Mouse (Mus musculus): ENCODE measurements around the gene Fyn. TPM values are rescaled to one million over a fixed set of nuclear protein-coding genes. Genes with fewer than 3 reads are reported as not detected.

Fyn gene
- total RNA-seq, 2 experiments from 2014 or later: 46.6 to 48.6 TPM

DNA sequence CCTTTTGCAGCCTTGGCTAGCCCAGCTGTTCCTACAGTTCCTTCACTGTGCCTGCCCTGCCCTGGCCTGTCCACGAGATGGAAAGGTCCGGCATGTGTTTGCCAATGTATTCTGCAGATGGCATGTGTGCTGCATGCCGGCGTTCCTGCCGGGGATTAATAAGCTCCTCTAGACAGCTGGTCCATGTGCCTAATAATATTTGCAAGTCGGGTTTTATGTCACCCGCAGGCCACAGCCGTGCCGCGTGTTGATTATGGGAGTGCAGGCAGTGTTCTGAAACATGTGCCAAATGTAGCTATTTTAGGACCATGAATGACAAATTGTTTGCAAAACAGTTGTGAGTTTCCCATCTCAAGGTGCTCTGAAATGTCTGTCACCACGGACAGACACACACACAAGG, 167.6 kb downstream of the Fyn start:
- DNase-seq: no peak

DNA sequence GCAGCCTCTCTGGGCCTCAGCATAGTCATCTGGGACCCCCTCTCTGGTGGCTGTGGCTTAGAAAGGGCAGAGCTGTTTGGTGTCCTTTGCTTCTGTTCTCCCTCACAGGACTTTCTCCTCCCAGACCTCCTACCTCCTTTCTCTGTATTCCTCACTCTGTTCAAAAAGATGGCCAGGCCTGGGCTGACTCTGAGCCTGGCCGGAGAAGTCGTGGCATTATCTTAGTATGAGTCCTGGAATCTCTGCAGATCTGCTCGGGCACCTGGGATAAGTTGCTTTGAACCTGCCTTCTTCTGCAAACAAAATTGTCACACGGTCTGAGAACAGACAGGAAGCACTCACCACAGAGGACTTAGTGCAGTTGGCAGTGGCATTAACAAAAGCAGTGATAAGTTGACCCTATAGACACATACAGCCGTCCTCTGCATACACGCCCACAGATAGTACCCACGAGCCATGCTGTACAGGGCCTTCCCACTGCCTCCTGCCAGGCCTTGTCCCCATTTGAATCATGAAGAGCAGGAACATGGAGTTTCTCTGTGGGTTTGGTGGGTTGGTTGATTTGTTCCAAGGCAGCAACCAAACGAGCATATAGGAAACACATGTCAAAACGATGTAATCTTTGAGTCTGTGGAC, 171.5 kb downstream of the Fyn start:
- DNase-seq: no peak

DNA sequence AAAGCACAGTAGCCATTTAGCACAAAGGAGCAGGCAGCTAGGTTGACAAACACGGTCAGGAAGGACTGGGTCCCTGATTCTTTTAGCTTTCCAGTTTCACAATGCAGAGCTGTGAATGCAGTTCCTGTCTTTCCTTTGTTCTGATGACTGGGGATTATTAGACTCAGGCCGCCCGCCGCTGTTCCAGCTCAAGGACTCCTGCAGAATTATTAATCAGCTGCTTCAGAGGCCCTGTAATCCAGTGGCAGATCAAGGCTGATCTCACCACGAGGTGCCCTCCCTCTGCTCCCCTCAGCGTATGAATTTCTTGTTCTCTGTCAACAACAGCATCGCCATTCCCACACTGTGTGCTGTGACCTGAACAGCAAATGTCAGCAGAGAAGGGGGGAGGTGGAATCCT, 172.3 kb downstream of the Fyn start:
- DNase-seq: peak; percentile 78

- DNase-seq: no peak
Measured at GRCm38 (mm10) chr10:39541451-39541874, 172.8 kb downstream of the Fyn start.

DNA sequence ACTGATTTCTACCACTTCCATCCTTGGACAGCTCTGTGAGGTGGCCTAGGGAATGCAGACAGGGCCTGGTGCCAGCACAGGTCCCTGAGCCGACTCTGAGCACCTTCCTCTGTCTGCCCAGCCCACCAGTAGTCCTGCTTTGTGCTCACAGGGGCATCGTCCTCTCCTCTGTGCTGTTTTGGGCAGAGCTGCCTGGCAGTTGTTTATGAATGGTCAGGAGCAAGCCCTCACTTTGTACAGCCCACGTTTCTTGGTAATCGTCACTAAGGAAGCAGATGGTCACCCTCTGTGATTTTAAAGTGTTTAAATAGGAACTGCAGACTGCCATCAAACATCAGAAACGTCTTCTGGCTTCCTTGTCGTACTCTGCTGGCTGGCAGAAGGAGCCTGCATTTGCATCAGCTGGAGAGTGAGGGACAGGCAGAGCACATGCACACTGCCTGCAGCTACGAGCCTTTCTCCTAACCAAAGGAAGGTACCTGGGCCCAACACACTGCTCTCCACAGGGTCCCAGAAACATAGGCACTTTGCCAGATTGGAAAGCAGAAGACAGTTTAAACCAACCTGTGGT, 173.4 kb downstream of the Fyn start:
- no peak for DNase-seq

DNA sequence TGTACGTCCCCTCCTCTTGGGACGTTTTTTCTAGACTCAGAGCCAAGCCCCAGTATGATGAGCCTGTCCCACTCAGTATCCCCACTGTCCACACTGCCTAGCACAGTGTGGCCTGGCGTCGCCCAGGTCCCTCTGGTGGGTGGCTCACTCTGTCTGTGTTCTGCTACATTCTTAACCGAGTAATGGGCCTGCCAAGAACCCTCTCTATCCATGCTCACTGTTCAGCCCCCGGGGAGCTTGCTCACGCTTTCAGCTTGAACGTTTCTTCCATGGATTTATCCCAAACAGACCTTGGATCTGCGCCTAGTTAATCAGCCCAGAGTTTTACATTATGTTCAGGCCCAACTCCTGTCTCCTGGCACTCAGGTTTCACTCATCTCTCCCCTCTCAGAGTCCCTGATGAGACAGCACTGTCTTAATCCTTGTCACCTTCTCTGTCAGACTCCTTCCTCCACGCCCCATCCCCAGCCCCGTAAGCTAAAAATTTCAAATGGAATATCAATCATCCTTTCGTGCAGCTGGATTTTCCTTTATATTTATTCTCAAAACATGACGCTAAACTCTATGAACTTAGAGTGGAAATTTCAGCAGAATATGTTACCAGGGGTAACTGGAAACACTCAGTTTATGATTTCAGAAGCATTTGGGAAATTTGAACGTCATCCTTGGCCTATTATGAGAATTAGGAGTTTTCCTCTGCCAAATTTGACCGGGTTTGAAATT, 174.0 kb downstream of the Fyn start:
- DNase-seq: peak; percentile 52

DNA sequence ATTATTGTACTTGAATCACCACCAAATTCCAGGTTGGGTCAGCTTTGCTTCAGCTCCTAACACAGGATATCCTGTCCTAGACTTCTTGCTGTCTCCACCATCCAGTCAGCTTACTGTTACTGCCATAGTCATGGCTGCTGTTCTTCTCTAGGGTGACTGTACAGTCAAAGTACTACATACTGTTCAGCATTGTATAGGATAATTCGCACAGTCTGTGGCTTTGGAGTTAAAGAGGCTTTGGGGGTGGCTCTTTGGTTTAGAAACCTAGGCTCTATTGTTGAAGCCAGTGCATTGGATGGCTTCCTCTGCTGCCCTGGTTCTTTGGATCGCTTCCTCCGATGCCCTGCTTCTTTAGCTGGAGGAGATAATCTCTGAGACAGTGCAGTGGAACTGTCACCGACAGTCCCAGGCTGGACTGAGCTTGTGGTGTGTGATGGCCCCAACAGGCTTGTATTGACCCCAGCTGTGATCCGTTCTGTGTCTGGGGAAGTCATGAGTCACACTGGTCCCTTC, 174.7 kb downstream of the Fyn start:
- DNase-seq: no peak

- no peak for DNase-seq
Measured at GRCm38 (mm10) chr10:39547369-39548074, 178.9 kb downstream of the Fyn start.

DNA sequence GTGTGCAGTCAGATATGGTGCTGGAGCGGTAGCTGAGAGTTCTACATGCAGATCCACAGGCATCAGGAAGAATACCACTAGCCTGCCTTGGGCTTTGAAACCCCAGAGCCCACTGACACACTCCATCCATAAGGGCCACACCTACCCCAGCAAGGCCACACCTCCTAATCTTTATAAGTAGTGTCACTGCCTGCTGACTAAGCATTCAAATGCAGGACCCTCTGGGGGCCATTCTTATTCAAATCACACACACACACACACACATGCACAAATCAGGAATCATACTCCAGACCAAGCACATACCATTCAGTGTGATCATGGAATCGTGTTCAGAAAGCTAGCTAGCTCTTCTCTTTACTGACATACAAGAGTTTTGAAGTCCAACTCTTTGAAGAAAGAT, 182.1 kb downstream of the Fyn start:
- no peak for DNase-seq

DNA sequence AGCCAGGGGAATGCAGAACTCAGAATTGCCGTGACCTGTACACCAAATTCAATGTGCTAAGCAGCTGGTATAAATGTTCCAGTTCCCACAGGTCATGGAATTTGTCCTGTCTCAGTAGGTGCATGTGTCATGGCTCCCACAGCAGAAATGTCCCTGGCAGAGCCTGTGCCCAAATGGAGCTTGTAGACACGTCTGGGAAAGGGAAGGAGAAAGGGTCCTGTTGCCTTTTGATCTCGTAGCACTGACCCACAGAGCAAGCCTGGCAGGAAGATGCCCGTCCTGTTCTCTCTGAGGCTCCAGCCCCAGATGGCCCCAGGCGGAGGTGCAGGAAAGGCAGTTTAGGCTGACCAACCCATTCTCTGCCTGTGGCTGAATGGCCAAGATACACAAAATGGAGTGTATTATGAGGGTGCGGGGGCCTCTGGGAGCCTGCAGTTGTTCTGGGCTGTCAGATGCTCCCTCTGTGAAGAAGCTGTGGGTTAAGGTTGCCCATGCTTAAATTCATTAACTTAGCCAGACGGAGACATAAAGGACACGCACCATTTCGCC, 183.1 kb downstream of the Fyn start:
- DNase-seq: no peak

DNA sequence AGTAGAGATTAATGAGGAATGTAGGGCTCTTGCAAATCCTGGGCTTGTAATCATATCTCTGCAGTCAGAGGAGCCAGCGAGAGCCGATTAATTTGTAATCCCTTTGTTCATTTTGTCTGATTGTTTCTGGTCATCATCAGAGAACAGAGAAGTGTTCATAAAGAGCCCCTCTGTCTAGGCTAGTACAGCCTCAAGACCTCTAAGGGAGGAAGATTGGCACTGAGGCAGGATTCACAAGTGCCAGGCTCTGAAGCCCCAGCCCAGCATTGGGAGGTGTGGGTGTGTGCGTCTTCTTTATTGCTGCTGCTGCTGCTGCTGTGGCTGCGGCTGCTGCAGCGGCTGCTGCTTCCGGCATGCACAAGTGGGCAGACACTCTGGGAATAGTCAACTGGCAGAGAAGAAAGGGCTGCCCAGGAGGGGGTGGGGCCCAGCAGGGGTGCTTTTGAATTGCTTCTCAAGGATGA, 183.7 kb downstream of the Fyn start:
- no peak for DNase-seq

DNA sequence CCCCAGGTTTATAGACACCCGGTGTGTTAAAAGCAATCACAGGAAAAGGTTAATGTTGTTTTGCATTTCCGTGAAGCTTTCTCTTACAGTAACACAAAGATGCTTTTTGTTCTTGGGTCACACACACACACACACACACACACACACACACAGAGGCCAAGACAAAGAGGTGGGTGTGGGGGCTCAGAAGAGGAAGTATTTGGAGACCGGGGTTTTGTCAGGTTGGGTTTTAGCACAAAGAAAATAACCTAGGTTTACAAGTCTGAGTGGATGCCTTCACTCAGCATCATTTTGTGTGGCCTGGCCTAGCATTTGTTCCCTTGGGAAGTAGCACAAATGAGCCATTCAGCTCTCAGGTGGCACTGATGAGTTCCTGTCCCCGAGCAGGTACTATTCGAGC, 184.2 kb downstream of the Fyn start:
- DNase-seq: no peak

- DNase-seq: no peak
Measured at GRCm38 (mm10) chr10:39555289-39555715, 186.6 kb downstream of the Fyn start.

DNA sequence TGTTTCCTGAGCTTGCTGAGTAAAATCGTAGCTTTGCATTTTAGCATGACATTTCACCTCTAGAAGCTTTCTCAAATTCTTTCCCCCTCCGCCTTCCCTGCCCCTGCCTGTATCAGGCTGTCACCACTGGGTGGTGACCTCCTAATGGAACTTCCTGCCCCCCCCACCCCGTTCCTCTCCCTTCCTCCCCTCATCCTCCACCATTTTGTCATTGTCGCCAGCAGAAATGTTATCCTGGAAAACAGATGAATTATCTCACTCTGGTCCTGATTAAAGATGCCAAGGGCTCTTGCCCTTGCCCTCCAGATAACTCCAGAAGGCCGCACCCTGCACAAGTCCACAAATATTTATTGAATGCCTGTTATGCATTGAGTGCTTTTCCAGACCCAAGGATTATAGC, 187.1 kb downstream of the Fyn start:
- DNase-seq: no peak

- DNase-seq: no peak
Measured at GRCm38 (mm10) chr10:39557360-39557759, 188.7 kb downstream of the Fyn start.

DNA sequence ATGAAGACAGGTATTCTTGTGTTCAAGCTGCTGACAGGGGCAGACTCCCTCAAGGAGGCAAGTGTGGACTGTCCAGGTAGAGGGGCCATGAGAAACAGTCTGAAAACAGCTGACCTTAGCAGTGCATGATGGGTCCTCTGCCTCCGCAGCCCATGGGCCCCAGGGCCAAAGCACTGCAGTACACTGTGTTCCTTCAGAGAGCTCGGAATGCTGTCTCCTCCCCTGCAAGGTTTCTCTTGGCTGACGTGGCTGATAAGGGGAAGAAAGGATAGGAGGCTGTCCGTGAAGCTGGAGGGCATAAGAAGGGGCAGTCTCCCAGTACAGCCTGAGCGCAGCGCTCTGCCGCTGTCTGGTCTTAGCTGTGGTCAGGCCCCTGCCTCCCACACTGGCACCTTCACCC, 189.2 kb downstream of the Fyn start:
- DNase-seq: peak; percentile 70

GRCm38 (mm10) chr10:39558492-39559005, 189.9 kb downstream of the Fyn start:
- no peak for DNase-seq

- no peak for DNase-seq
Measured at GRCm38 (mm10) chr10:39559321-39559720, 190.7 kb downstream of the Fyn start.

DNA sequence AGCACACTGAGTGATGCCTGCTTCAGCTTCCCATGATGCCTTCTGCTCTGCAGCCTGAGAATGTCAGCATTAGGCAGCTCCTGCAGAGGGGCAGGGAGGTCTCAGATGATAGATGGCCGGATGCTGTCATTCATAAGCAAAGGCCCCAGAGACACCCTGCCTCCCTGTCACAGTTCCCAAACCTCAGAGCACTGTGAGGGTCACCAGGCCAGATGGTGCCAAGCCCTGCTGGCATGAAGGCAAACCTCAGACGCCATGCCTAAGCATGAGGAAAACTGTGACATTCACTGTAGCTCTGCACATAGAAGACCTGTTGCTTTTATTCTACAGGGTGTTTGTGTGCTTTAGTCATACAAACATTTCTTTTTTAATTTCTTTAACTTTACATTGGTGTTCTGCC, 193.7 kb downstream of the Fyn start:
- no peak for DNase-seq

DNA sequence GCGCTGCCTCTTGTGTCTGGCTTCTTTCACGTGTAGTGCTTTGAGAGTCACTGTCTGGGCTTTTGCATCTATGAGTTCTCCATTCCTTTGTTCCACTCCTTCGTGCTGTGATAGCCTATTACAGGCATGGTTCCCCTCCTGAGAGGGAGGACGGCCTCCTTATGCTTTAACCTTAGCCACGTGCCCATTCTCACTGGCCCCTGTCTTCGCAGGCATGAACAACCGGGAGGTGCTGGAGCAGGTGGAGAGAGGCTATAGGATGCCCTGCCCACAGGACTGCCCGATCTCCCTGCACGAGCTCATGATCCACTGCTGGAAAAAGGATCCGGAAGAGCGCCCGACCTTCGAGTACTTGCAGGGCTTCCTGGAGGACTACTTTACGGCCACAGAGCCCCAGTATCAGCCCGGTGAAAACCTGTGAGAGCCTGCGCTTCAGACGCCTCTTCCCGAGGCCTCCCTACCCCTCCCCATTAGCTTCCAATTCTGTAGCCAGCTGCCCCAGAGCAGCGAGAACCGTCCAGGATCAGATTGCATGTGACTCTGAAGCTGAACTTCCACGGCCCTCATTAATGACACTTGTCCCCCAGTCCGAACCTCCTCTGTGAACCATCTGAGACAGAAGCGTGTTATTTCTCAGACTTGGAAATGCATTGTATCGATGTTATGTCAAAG, 195.0 kb downstream of the Fyn start:
- no peak for DNase-seq

DNA sequence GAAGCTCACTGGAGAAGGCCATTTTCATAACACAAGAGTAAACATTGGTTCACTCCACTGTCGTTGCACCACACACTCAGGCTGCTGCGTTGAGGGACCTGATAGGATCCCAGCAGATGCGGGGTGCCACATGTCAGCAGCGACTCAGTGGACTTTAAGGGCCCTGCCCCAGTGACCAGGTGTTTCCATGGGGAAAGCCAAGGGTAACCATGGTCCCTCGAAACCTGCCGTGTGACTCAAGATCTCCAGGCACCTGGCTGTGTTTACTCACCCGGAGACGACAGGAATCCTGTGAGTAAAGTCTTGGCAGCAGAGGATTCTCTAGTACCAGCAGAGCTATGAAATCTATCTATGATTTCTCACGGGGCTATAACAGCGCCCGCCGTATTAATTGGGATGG, 198.2 kb downstream of the Fyn start:
- DNase-seq: no peak

DNA sequence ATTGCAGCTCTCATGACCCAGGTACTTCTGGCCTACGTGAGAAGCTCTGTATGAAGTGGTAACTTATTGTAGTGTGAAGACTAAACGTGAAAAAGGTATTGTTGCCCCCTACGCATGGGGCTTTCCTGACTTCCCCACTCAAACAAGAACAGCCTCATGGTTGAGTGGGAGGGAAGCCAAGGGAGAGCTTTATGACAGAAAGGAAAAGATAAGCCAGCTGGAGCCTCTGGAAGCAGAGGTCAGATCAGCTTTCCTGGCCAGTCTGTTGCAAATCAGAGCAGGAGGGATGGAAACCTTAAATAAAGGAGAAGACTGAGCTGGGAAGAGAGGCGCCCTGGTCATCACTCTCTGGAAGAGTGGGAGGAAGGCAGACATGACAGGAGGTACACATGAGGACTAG, 200.3 kb downstream of the Fyn start:
- DNase-seq: no peak

All from adrenal gland, postnatal 10 days (tissue).